Mouse (Mus musculus): ENCODE results near the gene Otp. TPM values are rescaled to one million over a fixed set of nuclear protein-coding genes. Genes with fewer than 3 reads are reported as not detected.

Gene Otp
- not detected for polyA plus RNA-seq (2015; fragmentation: Illumina TruSeq; extraction: RNeasy Lipid Tissue Mini Kit (QIAGEN cat#74804); ENCODE audit: low read depth, low replicate concordance)

GRCm38 (mm10) chr13:94875396-94875880 is at the start of gene Otp:
Gene Otp, plus strand, starts transcription at chr13:94875602.

Other genes starting within 250 kb of the Otp start
- 264 TPM for gene Tbca, start 86.7 kb upstream of the Otp start, polyA plus RNA-seq (2015; fragmentation: Illumina TruSeq; extraction: RNeasy Lipid Tissue Mini Kit (QIAGEN cat#74804); ENCODE audit: low read depth, low replicate concordance)
- 28.7 TPM for gene Wdr41, start 100.7 kb downstream of the Otp start, polyA plus RNA-seq (2015; fragmentation: Illumina TruSeq; extraction: RNeasy Lipid Tissue Mini Kit (QIAGEN cat#74804); ENCODE audit: low read depth, low replicate concordance)

Measured in brain, adult 10 weeks (tissue).